Mouse (Mus musculus) thymus, adult 2 months (tissue): ENCODE measurements at regions not wholly inside any gene's neighbourhood (a gene's known extent, or its start where the extent isn't known, plus 50 kb on each side); places are given as distances from the start of the nearest gene placed in this dataset.

Experiments used
- CTCF ChIP-seq: fragments of 200-500 bp; IDR thresholded peaks from 2 replicates; pipeline ENCODE4 v1.5.1; 2012; ENCODE audit warnings: mild to moderate bottlenecking, control low read depth, low read length, moderate library complexity, borderline replicate concordance; ENCODE audit not compliant: control insufficient read depth, poor library complexity, insufficient read depth; ENCODE audit errors: extremely low read depth
- POLR2A ChIP-seq: fragments of 200-500 bp; IDR thresholded peaks from 2 replicates; pipeline ENCODE4 v1.6.1; 2012; ENCODE audit warnings: mild to moderate bottlenecking, low read length, control low read depth, moderate library complexity; ENCODE audit not compliant: control insufficient read depth, poor library complexity, insufficient read depth; ENCODE audit errors: extremely low read depth

DNA sequence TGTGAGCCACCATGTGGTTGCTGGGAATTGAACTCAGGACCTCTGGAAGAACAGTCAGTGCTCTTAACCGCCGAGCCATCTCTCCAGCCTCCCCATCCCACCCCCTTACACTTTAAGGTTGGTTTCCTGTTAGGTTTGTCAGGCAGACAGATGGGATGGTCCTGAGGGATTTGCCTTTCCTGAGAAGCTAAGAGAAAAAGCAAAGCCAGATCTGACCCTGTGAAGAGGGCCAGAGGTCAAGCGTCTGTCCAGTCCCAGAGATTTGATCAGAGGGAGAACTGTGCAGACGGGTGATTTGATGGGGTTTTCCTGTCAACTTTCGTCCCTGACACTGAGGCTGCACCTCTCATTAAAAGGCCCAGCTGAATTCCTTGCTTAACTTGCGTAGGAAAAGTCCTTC lies 75.4 kb upstream of the Irf2bp2 start:
- TF ChIP-seq CTCF (no peak), POLR2A (no peak)
